Mouse (Mus musculus): ENCODE results near the gene Aldoc.

DNA sequence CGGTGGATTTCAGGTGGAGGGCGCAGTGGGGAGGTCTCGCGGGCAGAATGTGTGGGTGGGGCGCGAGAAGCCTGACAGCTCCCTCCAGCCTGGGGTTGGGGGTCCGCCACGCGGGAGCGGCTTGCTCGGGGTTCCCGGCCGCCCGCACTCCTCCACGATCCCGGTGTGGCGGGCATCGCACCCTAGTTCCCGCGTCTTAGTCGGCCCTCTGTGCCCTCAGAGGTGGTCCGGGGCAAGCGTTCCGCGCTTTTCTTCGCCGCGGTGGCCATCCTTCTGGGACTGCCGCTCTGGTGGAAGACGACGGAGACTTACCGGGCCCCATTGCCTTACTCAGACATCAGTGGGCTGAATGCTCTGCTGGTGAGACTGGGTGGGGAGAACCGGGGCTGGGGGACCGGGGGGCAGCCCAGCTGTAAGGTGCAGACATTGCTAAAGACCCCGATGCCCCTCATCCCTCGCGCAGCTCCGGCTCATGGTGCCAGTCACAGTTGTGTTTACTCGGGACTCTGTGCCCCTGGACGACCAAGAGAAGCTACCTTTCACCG lies 5.8 kb downstream of the Aldoc start:
- TF ChIP-seq MAFK (IDR thresholded peaks at IDR 0.05; ENCODE audit: insufficient read depth, low read depth, low read length) (no peak), ZNF384 (IDR thresholded peaks at IDR 0.05; ENCODE audit: low read depth, low read length) (no peak)

Data from ES-E14 (cell line).